Mouse (Mus musculus): ENCODE results near the gene Dnah7c. TPM values are rescaled to one million over a fixed set of nuclear protein-coding genes. Genes with fewer than 3 reads are reported as not detected.
A peak's percentile ranks its signal among the peaks of the same experiment; 100 is the strongest.
"Not testable (repeated sequence)": the region's sequence is repeated elsewhere in the genome, so short reads cannot be mapped to it uniquely, and the experiment has no call there.

Gene Dnah7c
- total RNA-seq (2014; fragmentation: Nextera tagmentation) (not detected in 2 replicates), total RNA-seq (2017) (0.05 and 0.06 TPM in 2 replicates), polyA plus RNA-seq (2012) (not detected in 2 replicates)

- ATAC-seq (ENCODE audit: extremely low read depth, insufficient number of reproducible peaks, low FRiP score, poor library complexity, severe bottlenecking) (no peak), DNase-seq (ENCODE audit: low spot score) (no peak)
- Histone ChIP-seq H3K4me3 (ENCODE audit: low read depth, low read length) (no peak within 1 kb of the TSS), H3K36me3 (replicated peaks) (no peaks in the 10 kb centered on the region), H3K9me3 (replicated peaks) (no peaks in the 10 kb centered on the region), H3K27me3 (ENCODE audit: insufficient read depth, low read length) (no peaks in the 10 kb centered on the region), H3K4me1 (ENCODE audit: insufficient read depth, low read depth, low read length) (no peaks in the 10 kb centered on the region)
- TF ChIP-seq GATA1 (IDR thresholded peaks at IDR 0.05; ENCODE audit: borderline replicate concordance, low read length) (no peak), GATA2 (IDR thresholded peaks at IDR 0.05; ENCODE audit: borderline replicate concordance, low read depth, low read length) (no peak), CTCF (IDR thresholded peaks at IDR 0.05; ENCODE audit: low read depth, low read length) (no peak), POLR2AphosphoS5 (IDR thresholded peaks at IDR 0.05; ENCODE audit: insufficient replicate concordance, low read depth, low read length) (no peak), TAL1 (conservative IDR thresholded peaks at IDR 0.05; ENCODE audit: low read depth, low read length) (no peak)
Measured at GRCm38 (mm10) chr1:46425137-46425925, at the start of gene Dnah7c. Dnah7c (plus strand) TSS chr1:46425592.

GRCm38 (mm10) chr1:46380641-46381040 lies 44.8 kb upstream of the Dnah7c start:
- not testable (repeated sequence) for ATAC-seq (ENCODE audit: extremely low read depth, insufficient number of reproducible peaks, low FRiP score, poor library complexity, severe bottlenecking); H3K36me3 ChIP-seq (replicated peaks); H3K9me3 ChIP-seq (replicated peaks); DNase-seq (ENCODE audit: low spot score); H3K4me1 ChIP-seq (ENCODE audit: insufficient read depth, low read depth, low read length); H3K27me3 ChIP-seq (ENCODE audit: insufficient read depth, low read length); H3K4me3 ChIP-seq (ENCODE audit: low read depth, low read length)

GRCm38 (mm10) chr1:46394681-46395297 lies 30.6 kb upstream of the Dnah7c start:
- not testable (repeated sequence) for H3K36me3 ChIP-seq (replicated peaks); DNase-seq (ENCODE audit: low spot score); H3K27me3 ChIP-seq (ENCODE audit: insufficient read depth, low read length); H3K4me3 ChIP-seq (ENCODE audit: low read depth, low read length); ATAC-seq (ENCODE audit: extremely low read depth, insufficient number of reproducible peaks, low FRiP score, poor library complexity, severe bottlenecking); H3K9me3 ChIP-seq (replicated peaks); H3K4me1 ChIP-seq (ENCODE audit: insufficient read depth, low read depth, low read length)

GRCm38 (mm10) chr1:46408324-46409115 lies 16.9 kb upstream of the Dnah7c start:
- Histone ChIP-seq H3K36me3 (replicated peaks) (no peaks in the 10 kb centered on the region), H3K4me3 (ENCODE audit: low read depth, low read length) (no peak overlapping the region), H3K9me3 (replicated peaks) (no peaks in the 10 kb centered on the region), H3K27me3 (ENCODE audit: insufficient read depth, low read length) (no peaks in the 10 kb centered on the region), H3K4me1 (ENCODE audit: insufficient read depth, low read depth, low read length) (no peaks in the 10 kb centered on the region)
- TF ChIP-seq GATA1 (IDR thresholded peaks at IDR 0.05; ENCODE audit: borderline replicate concordance, low read length): no peak
- TF ChIP-seq CTCF (IDR thresholded peaks at IDR 0.05; ENCODE audit: low read depth, low read length): no peak
- TF ChIP-seq GATA2 (IDR thresholded peaks at IDR 0.05; ENCODE audit: borderline replicate concordance, low read depth, low read length): no peak
- TF ChIP-seq POLR2AphosphoS5 (IDR thresholded peaks at IDR 0.05; ENCODE audit: insufficient replicate concordance, low read depth, low read length): no peak
- TF ChIP-seq TAL1 (conservative IDR thresholded peaks at IDR 0.05; ENCODE audit: low read depth, low read length): no peak
- DNase-seq (ENCODE audit: low spot score) (no peak), ATAC-seq (ENCODE audit: extremely low read depth, insufficient number of reproducible peaks, low FRiP score, poor library complexity, severe bottlenecking) (no peak)

- peaks cover 13% of the 10 kb centered on the region for H3K9me3 ChIP-seq (replicated peaks)
- DNase-seq (ENCODE audit: low spot score); ATAC-seq (ENCODE audit: extremely low read depth, insufficient number of reproducible peaks, low FRiP score, poor library complexity, severe bottlenecking); H3K36me3 ChIP-seq (replicated peaks); H3K4me1 ChIP-seq (ENCODE audit: insufficient read depth, low read depth, low read length); H3K4me3 ChIP-seq (ENCODE audit: low read depth, low read length); H3K27me3 ChIP-seq (ENCODE audit: insufficient read depth, low read length): not testable (repeated sequence)
Measured at GRCm38 (mm10) chr1:46414798-46415197, 10.6 kb upstream of the Dnah7c start.

- not testable (repeated sequence) for H3K4me1 ChIP-seq (ENCODE audit: insufficient read depth, low read depth, low read length); DNase-seq (ENCODE audit: low spot score); H3K36me3 ChIP-seq (replicated peaks); H3K27me3 ChIP-seq (ENCODE audit: insufficient read depth, low read length); ATAC-seq (ENCODE audit: extremely low read depth, insufficient number of reproducible peaks, low FRiP score, poor library complexity, severe bottlenecking); H3K4me3 ChIP-seq (ENCODE audit: low read depth, low read length)
- peak; percentile 29; the same call in 1 of the 2 replicates for TF ChIP-seq CTCF (IDR thresholded peaks at IDR 0.05; ENCODE audit: low read depth, low read length)
- H3K9me3 ChIP-seq (replicated peaks): peaks cover 13% of the 10 kb centered on the region
Measured at GRCm38 (mm10) chr1:46416946-46417345, 8.4 kb upstream of the Dnah7c start.

- H3K4me3 ChIP-seq (ENCODE audit: low read depth, low read length); H3K27me3 ChIP-seq (ENCODE audit: insufficient read depth, low read length); H3K36me3 ChIP-seq (replicated peaks); DNase-seq (ENCODE audit: low spot score); ATAC-seq (ENCODE audit: extremely low read depth, insufficient number of reproducible peaks, low FRiP score, poor library complexity, severe bottlenecking); H3K4me1 ChIP-seq (ENCODE audit: insufficient read depth, low read depth, low read length): not testable (repeated sequence)
- H3K9me3 ChIP-seq (replicated peaks): peaks cover 13% of the 10 kb centered on the region
Measured at GRCm38 (mm10) chr1:46418966-46419365, 6.4 kb upstream of the Dnah7c start.
